Mouse (Mus musculus) spleen, embryonic (tissue): ENCODE measurements at regions not wholly inside any gene's neighbourhood (a gene's known extent, or its start where the extent isn't known, plus 50 kb on each side); places are given as distances from the start of the nearest gene placed in this dataset.

Experiments used
- CTCF ChIA-PET: fragments of 350-600 bp; sonication (Branson Sonifier 250); formaldehyde crosslinking; loops from one replicate; lab custom pipeline; 2022; lab: Charles Lee

DNA sequence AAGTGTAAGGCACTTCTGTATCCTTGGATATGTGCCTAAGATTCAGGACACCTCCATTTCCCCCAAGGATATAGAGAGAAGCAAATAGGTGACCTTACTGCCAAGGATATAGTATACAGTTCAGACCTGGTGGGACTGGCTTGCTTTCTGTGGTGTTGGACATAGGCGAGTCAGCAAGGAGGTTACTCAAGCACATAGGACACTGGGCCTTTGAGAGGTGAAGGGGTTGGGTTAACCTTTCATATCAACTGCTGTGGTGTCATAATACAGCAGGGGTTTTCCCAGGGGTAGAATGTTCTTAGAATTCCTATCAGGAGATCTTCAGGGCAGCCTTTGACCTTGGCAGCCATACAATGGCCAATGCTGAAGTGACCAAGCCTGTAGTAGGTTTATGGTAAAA, 71.5 kb upstream of the Tnfaip3 start:
- CTCF ChIA-PET, result no interaction called here

DNA sequence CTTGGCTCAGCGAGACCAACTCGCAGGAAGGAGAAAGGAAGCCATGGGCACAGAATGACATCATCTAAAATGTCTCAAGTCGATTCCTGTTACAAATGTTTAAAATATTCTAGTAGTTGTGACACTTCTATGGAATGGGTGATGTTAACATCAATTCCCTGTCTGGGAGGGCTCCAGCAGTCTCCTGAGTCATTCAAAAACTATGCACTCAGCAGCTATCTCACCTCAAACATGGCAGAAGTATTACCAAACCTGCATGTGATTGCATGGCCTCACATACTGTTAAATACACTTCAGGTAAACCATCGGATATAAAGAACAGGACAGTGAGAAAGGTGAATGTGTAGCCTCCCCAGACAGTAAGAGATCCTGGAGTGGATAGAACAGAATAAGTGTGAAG, 66.7 kb upstream of the Tnfaip3 start:
- CTCF ChIA-PET, result no interaction called here

DNA sequence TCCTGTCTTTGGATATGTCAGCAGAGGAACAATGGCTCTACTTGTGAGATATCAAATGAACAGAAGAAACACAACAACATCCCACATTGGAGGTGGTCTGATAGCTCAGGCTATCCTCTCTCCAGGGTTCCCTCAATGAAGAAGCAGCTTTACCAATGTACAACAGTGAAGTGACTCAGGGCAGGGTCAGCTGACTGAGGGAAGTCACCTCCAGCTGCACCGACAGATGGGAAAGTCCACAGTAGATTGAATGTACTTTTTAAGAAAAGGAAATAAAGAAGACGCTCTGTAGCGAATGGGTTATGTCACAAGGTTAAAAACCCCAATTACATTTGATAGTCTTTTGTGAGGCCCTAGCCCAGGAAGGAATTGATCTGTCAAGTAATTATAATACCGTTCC, 62.6 kb upstream of the Tnfaip3 start:
- CTCF ChIA-PET, result interaction anchor here (0.5 to 0.7 kb wide), 2 partner anchors 94 to 1664 kb away, joined by 3 to 5 read pairs; no protein-coding TSS in a partner anchor

- CTCF ChIA-PET, result interaction anchor here (0.8 kb wide), 1 partner anchor 73 kb away, joined by 3 read pairs; no protein-coding TSS in a partner anchor
Measured at GRCm38 (mm10) chr10:19068377-19068776, 52.9 kb upstream of the Tnfaip3 start.

DNA sequence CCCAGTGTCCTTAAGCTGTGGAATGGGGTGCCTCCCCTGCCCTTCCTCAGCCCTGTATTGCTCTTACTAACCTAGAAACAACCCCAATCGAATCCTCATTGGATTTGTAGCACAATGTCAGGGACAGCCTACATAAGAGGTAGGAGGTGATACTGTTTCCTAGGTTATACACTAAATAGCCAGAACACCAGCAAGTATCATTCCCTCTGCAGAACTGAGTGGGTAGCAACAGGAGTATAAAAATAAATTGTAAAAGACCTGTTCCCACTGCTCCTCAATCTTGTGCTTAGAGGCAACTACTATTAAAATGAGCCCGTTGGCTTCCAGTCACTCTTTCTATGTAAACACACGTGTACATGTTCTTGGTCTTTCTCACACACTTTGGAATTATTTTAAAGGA, 52.2 kb upstream of the Tnfaip3 start:
- CTCF ChIA-PET, result interaction anchor here (0.8 kb wide), 1 partner anchor 72 kb away, joined by 3 read pairs; no protein-coding TSS in a partner anchor

DNA sequence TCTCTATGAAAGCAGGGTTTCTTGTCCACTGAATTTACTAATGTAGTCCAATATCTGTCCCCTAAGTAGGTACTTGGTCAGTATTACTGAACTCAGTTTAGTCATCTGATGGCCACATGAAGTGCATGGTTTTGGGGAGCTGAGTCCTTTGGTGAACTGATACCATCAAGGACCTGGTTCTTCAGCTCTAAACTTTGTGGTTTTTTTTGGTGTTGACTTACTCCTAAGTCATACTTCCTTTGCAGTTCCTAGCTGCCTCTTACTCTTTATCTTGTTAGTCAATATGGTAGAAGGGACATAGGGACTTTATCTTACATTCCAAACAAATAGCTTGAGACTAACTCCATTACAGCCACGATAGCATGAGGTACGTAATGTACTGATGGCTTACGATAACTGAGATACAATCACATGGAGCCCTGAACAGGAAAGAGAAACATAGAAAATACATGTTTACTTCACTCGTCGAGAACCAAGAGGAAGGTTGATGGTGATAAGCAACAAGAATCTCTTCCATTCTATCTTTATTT, 51.4 kb upstream of the Tnfaip3 start:
- CTCF ChIA-PET, result no interaction called here
